8 mouse cellular contexts compared by ENCODE assay signal in the genomic region with DNA sequence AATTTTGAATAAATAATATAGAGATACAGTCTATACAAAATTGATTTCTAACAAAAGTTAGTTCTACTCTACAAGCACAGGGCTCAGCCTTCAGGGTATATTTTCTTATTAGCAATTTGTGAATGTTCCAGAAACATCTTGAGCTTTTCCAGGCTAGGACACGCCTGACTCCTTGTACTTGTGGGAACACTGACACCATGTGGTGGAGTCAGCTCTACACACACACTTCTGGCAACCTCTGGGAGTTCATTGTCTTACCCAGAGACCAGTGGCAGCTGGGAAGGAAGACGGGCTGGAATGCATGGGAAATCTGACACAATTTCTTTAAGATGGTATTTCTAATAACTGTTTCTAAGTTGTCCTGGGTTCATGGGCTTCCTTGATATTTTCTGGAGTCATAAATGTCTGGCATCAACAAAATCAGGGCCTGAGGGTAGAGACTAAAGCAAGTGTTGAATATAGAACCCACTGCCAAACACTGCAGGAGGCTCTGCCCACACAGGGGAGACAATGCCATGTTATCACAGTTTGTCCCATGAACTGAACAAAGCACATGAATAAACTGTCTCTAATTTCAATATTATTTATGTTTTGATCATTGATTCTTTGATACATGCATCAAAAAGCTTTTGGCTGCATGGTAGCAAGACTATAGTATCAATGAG.
DNase-seq lines count a peak whose midpoint lies in the region; ATAC-seq lines count a peak whose summit lies in the region.

No protein-coding gene starts in this region.

- no peaks in the 10 kb centered on the region for H3K36me3 ChIP-seq in embryonic facial prominence, embryonic 11.5 days (replicated peaks; ENCODE audit: control insufficient read depth, insufficient read depth, low read depth, low read length)
- no peaks in the 10 kb centered on the region for H3K36me3 ChIP-seq in limb, embryonic 12.5 days
- H3K36me3 ChIP-seq in neural tube, embryonic 12.5 days, result no peaks in the 10 kb centered on the region

- no peak overlapping the region for H3K9ac ChIP-seq in embryonic facial prominence, embryonic 11.5 days (replicated peaks; ENCODE audit: low read length)
- no peak overlapping the region for H3K9ac ChIP-seq in limb, embryonic 12.5 days (replicated peaks)
- H3K9ac ChIP-seq in neural tube, embryonic 12.5 days, result no peak overlapping the region

- no peak overlapping the region for H3K4me2 ChIP-seq in embryonic facial prominence, embryonic 11.5 days (ENCODE audit: low read depth, low read length)
- H3K4me2 ChIP-seq in limb, embryonic 12.5 days, result no peak overlapping the region
- H3K4me2 ChIP-seq in neural tube, embryonic 12.5 days (replicated peaks), result no peak overlapping the region

- H3K9me3 ChIP-seq in embryonic facial prominence, embryonic 11.5 days (replicated peaks; ENCODE audit: control insufficient read depth, low read length), result no peaks in the 10 kb centered on the region
- H3K9me3 ChIP-seq in limb, embryonic 12.5 days, result no peaks in the 10 kb centered on the region
- no peaks in the 10 kb centered on the region for H3K9me3 ChIP-seq in neural tube, embryonic 12.5 days

- H3K4me3 ChIP-seq in embryonic facial prominence, embryonic 11.5 days (ENCODE audit: low read depth, low read length), result no peak overlapping the region
- no peak overlapping the region for H3K4me3 ChIP-seq in limb, embryonic 12.5 days (replicated peaks)
- no peak overlapping the region for H3K4me3 ChIP-seq in neural tube, embryonic 12.5 days

- no peak overlapping the region for H3K27ac ChIP-seq in embryonic facial prominence, embryonic 11.5 days (replicated peaks; ENCODE audit: low read depth, low read length)
- H3K27ac ChIP-seq in limb, embryonic 12.5 days, result no peak overlapping the region
- no peak overlapping the region for H3K27ac ChIP-seq in neural tube, embryonic 12.5 days

- H3K4me1 ChIP-seq in embryonic facial prominence, embryonic 11.5 days (ENCODE audit: control insufficient read depth, insufficient read depth, low read length), result no peaks in the 10 kb centered on the region
- H3K4me1 ChIP-seq in limb, embryonic 12.5 days (replicated peaks), result no peaks in the 10 kb centered on the region
- no peaks in the 10 kb centered on the region for H3K4me1 ChIP-seq in neural tube, embryonic 12.5 days

- DNase-seq in cerebellum, adult 11 months, result peak; percentile 2
- no peak for DNase-seq in cerebellum, adult 11-12 months
- DNase-seq in embryonic facial prominence, embryonic 11.5 days (ENCODE audit: low spot score), result peak; percentile 73
- peak; percentile 68 to 73 for DNase-seq in heart, adult 9 months (ENCODE audit: low spot score in 2 of 2)
- DNase-seq in kidney, adult 8-10 months, result peak; percentile 45 to 67
- no peak for DNase-seq in thymus, postnatal 4 days

- WGBS in embryonic facial prominence, embryonic 11.5 days, result 9% methylated on average over 2 of the region's 2 CpGs
- WGBS in limb, embryonic 12.5 days, result 20% methylated on average over 2 of the region's 2 CpGs
- 23% methylated on average over 2 of the region's 2 CpGs for WGBS in neural tube, embryonic 12.5 days

- no peaks in the 10 kb centered on the region for H3K27me3 ChIP-seq in embryonic facial prominence, embryonic 11.5 days (ENCODE audit: control insufficient read depth, insufficient read depth, low read length)
- H3K27me3 ChIP-seq in limb, embryonic 12.5 days, result no peaks in the 10 kb centered on the region
- H3K27me3 ChIP-seq in neural tube, embryonic 12.5 days (replicated peaks), result no peaks in the 10 kb centered on the region

- ATAC-seq in embryonic facial prominence, embryonic 11.5 days (replicated peaks; ENCODE audit: insufficient number of reproducible peaks, low FRiP score, low TSS enrichment, low read depth), result peak; percentile 90
- peak; percentile 81 for ATAC-seq in limb, embryonic 12.5 days (ENCODE audit: insufficient number of reproducible peaks, insufficient read depth, low FRiP score, low TSS enrichment, low read depth)
- peak; percentile 96 for ATAC-seq in neural tube, embryonic 12.5 days (ENCODE audit: low FRiP score, low read depth)

Comparison
In these comparisons a context has a peak if more than half of its experiments do, and no peak if none do; other contexts are left out.
1. DNase-seq: peak in cerebellum, adult 11 months (single experiment), embryonic facial prominence, embryonic 11.5 days (single experiment), heart, adult 9 months (2 of 2) and kidney, adult 8-10 months (2 of 2); none in cerebellum, adult 11-12 months (single experiment) and thymus, postnatal 4 days (single experiment).
2. Peak in every context shown above with its lines, with median percentiles within 50 percentile points of each other: ATAC-seq.